Mouse (Mus musculus) embryonic facial prominence, embryonic 12.5 days (tissue): Measurements from ENCODE around the gene Esrrb. TPM values are rescaled to one million over a fixed set of nuclear protein-coding genes. Genes with fewer than 3 reads are reported as not detected.

ENCODE experiments used
- ATAC-seq: fragments of 200-750 bp; cut with Nextera tagmentation; 2 replicates; pipeline ENCODE4 v1.8.0; 2017; ENCODE audit not compliant: insufficient number of reproducible peaks, insufficient read depth, low FRiP score, low TSS enrichment
- H3K27ac ChIP-seq: fragments of 300-500 bp; sonication (generic); 2 replicates; pipeline ENCODE4 v1.5.1; 2016; ENCODE audit warnings: mild to moderate bottlenecking
- H3K27me3 ChIP-seq: fragments of 300-500 bp; sonication (generic); 2 replicates; pipeline ENCODE4 v1.6.1; 2016; ENCODE audit warnings: mild to moderate bottlenecking, moderate library complexity
- H3K36me3 ChIP-seq: fragments of 300-500 bp; sonication (generic); 2 replicates; pipeline ENCODE4 v1.6.1; 2016; ENCODE audit warnings: mild to moderate bottlenecking
- H3K4me1 ChIP-seq: fragments of 300-500 bp; sonication (generic); 2 replicates; pipeline ENCODE4 v1.6.1; 2016
- H3K4me2 ChIP-seq: fragments of 300-500 bp; sonication (generic); replicated peaks from 2 replicates; pipeline ENCODE4 v1.6.1; 2016; ENCODE audit warnings: mild to moderate bottlenecking, moderate library complexity
- H3K4me3 ChIP-seq: fragments of 300-500 bp; sonication (generic); 2 replicates; pipeline ENCODE4 v1.5.1; 2016; ENCODE audit warnings: mild to moderate bottlenecking
- H3K9ac ChIP-seq: fragments of 300-500 bp; sonication (generic); 2 replicates; pipeline ENCODE4 v1.6.1; 2016; ENCODE audit warnings: mild to moderate bottlenecking, moderate library complexity
- H3K9me3 ChIP-seq: fragments of 300-500 bp; sonication (generic); 2 replicates; pipeline ENCODE4 v1.6.1; 2016; ENCODE audit warnings: mild to moderate bottlenecking, moderate library complexity
- WGBS: fragments of 180-500 bp; shearing (Covaris S2); methylation state at CpG from one replicate; pipeline ENCODE4 v1.1.7; 2016; 5-methylcytosine and 5-hydroxymethylcytosine counted together
- polyA plus RNA-seq: library from polyadenylated mRNA; unstranded; fragments of >200 nt; fragmentation: Nextera tagmentation; extraction: Ambion mirVana; gene quantifications from 2 replicates; pipeline ENCODE4 v1.2.1, GENCODE M21; 2016

The Esrrb gene
- polyA plus RNA-seq, 1 experiment from 2014 or later: 0.22 TPM

GRCm38 (mm10) chr12:86501728-86502127, 140.8 kb downstream of the Esrrb start:
- no peak overlapping the region for H3K4me3 ChIP-seq
- H3K27me3 ChIP-seq: no peaks in the 10 kb centered on the region
- H3K9me3 ChIP-seq: no peaks in the 10 kb centered on the region
- no peak overlapping the region for H3K27ac ChIP-seq
- H3K36me3 ChIP-seq: no peaks in the 10 kb centered on the region
- H3K4me2 ChIP-seq: no peak overlapping the region
- 0 out of 2 replicates have a peak, but pooled peaks cover 5% of the 10 kb centered on the region for H3K4me1 ChIP-seq
- ATAC-seq: no peak
- WGBS: 78% methylated on average over 10 of the region's 10 CpGs
- H3K9ac ChIP-seq: no peak overlapping the region

DNA sequence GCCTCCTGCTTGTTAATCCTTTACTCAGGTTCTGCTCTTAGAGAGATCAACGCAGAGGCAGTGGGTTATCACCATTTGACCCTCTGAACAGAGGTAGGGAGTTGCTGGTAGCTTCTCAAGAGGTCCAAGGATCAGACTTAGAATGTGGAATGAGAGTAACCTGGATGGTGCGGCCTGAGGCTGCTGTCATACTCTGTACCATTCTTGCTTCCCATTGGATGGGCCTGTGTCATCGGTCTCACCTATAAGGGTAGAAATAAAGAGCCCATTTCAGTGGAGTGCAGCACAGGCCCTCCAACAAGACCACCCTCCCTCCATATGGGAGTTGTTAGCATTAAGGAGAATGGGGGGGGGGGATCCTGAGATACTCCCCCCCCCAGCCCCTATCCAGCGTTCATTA, 143.0 kb downstream of the Esrrb start:
- 78% methylated on average over 4 of the region's 4 CpGs for WGBS
- no peak overlapping the region for H3K4me2 ChIP-seq

GRCm38 (mm10) chr12:86504321-86504720, 143.4 kb downstream of the Esrrb start:
- Histone ChIP-seq H3K9me3 (no peaks in the 10 kb centered on the region), H3K4me3 (no peak overlapping the region), H3K36me3 (no peaks in the 10 kb centered on the region), H3K27me3 (no peaks in the 10 kb centered on the region), H3K9ac (no peak overlapping the region), H3K4me2 (no peak overlapping the region), H3K27ac (no peak overlapping the region), H3K4me1 (no peaks in the 10 kb centered on the region)
- 84% methylated on average over 3 of the region's 3 CpGs for WGBS
- no peak for ATAC-seq

More for the DNA sequence above, 143.0 kb downstream of the Esrrb start:
- Histone ChIP-seq H3K4me3 (no peak overlapping the region), H3K9me3 (no peaks in the 10 kb centered on the region), H3K27me3 (no peaks in the 10 kb centered on the region), H3K9ac (no peak overlapping the region), H3K27ac (no peak overlapping the region), H3K4me1 (0 out of 2 replicates have a peak, but pooled peaks cover 2% of the 10 kb centered on the region), H3K36me3 (no peaks in the 10 kb centered on the region)
- ATAC-seq: no peak

GRCm38 (mm10) chr12:86507741-86508140, 146.8 kb downstream of the Esrrb start:
- no peak for ATAC-seq
- no peak overlapping the region for H3K4me2 ChIP-seq
- H3K4me1 ChIP-seq: no peaks in the 10 kb centered on the region
- H3K9ac ChIP-seq: no peak overlapping the region
- 80% methylated on average over 10 of the region's 10 CpGs for WGBS
- H3K9me3 ChIP-seq: no peaks in the 10 kb centered on the region
- H3K27ac ChIP-seq: no peak overlapping the region
- H3K27me3 ChIP-seq: no peaks in the 10 kb centered on the region
- H3K36me3 ChIP-seq: no peaks in the 10 kb centered on the region
- no peak overlapping the region for H3K4me3 ChIP-seq

DNA sequence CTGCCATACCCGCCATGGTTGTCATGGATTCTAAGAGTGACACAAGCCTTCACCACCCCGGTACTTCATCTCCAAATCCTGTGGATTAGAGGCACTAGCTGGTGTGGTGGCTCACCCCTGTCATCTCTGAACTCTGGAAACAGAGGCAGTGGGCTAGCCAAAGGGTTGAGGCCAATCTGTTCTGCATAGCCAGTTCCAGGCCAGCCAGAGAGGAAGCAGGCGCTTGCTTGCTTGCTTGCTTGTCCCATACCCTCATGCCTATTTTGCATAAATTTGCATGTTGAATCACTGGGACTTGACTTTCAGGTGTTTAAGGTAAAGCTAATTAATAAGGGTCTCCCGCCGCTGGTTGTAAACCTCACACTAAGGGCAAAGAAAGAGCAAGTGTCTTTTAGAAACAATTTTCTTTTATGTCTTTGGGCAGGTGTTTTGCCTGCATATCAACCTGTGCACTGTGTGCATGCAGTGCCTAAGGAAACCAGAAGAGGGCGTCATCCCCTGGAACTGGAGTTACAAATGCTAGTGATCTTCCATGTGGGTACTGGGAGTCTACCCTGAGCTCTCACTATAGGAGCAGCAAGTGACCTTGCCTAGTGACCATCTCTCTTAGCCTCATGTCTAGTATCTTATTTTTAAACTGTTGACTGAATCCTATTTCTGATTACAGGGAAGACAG, 147.5 kb downstream of the Esrrb start:
- Histone ChIP-seq H3K27ac (no peak overlapping the region), H3K4me3 (no peak overlapping the region), H3K27me3 (no peaks in the 10 kb centered on the region), H3K9ac (no peak overlapping the region), H3K9me3 (no peaks in the 10 kb centered on the region), H3K4me2 (no peak overlapping the region), H3K4me1 (no peaks in the 10 kb centered on the region), H3K36me3 (no peaks in the 10 kb centered on the region)
- no peak for ATAC-seq
- 74% methylated on average over 6 of the region's 6 CpGs for WGBS

GRCm38 (mm10) chr12:86509295-86510279, 148.7 kb downstream of the Esrrb start:
- 33% methylated on average over 13 of the region's 13 CpGs for WGBS
- Histone ChIP-seq H3K4me1 (no peaks in the 10 kb centered on the region), H3K4me2 (no peak overlapping the region), H3K4me3 (no peak overlapping the region), H3K9me3 (no peaks in the 10 kb centered on the region), H3K27me3 (no peaks in the 10 kb centered on the region), H3K36me3 (no peaks in the 10 kb centered on the region), H3K9ac (no peak overlapping the region), H3K27ac (no peak overlapping the region)
- ATAC-seq: no peak

- WGBS: 87% methylated on average over 3 of the region's 3 CpGs
- Histone ChIP-seq H3K27ac (no peak overlapping the region), H3K27me3 (no peaks in the 10 kb centered on the region), H3K36me3 (no peaks in the 10 kb centered on the region), H3K4me3 (no peak overlapping the region), H3K4me2 (no peak overlapping the region), H3K9me3 (no peaks in the 10 kb centered on the region), H3K9ac (no peak overlapping the region), H3K4me1 (no peaks in the 10 kb centered on the region)
- no peak for ATAC-seq
Observed at GRCm38 (mm10) chr12:86512335-86512734, 151.4 kb downstream of the Esrrb start.

DNA sequence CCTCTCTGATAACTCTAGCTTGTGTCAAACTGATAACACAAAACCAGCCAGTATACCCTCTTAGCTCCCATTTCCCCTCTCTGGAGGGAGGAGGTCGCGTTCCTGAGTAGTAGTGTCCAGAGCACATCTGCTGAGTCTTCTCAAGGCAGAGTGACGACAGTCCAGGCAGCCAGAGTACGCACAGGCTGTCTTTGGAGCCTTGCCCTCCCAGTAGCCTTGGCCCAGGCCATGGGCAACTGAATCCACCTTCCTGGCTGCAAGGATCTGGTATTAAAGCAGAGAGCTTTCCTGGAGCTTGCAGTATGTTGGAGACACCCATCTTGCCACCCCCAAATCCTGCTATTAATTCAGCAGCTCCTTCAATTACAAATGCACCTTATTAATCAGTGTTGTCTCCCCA, 152.7 kb downstream of the Esrrb start:
- Histone ChIP-seq H3K4me3 (no peak overlapping the region), H3K4me1 (no peaks in the 10 kb centered on the region), H3K36me3 (no peaks in the 10 kb centered on the region), H3K27me3 (peaks cover 4% of the 10 kb centered on the region; the same call in 1 of the 2 replicates), H3K4me2 (no peak overlapping the region), H3K27ac (no peak overlapping the region), H3K9me3 (no peaks in the 10 kb centered on the region), H3K9ac (no peak overlapping the region)
- WGBS: 80% methylated on average over 4 of the region's 4 CpGs
- ATAC-seq: no peak

DNA sequence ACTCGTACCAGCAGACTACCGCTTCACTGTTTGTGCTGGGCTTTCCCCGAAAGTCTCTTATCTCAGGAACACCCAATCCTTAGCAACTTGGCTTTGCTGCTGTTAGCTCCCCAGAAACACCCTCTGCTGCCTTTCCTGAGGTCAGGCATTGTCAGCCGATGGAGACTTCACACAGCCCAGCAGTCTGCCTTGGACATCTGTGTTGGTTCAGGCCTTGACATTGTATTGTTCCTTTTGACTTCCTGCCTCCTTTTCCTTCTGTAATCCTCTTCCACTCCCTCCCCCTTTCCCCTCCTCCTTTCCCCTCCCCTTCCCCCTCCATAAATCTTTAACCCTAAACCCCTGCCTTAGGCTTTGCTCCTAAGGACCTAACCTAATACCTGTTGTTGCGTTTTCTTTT, 155.7 kb downstream of the Esrrb start:
- Histone ChIP-seq H3K27me3 (peaks cover 11% of the 10 kb centered on the region), H3K4me2 (no peak overlapping the region), H3K9ac (no peak overlapping the region), H3K36me3 (no peaks in the 10 kb centered on the region), H3K9me3 (no peaks in the 10 kb centered on the region), H3K27ac (no peak overlapping the region), H3K4me1 (0 out of 2 replicates have a peak, but pooled peaks cover 3% of the 10 kb centered on the region), H3K4me3 (no peak overlapping the region)
- 78% methylated on average over 5 of the region's 5 CpGs for WGBS
- ATAC-seq: no peak

DNA sequence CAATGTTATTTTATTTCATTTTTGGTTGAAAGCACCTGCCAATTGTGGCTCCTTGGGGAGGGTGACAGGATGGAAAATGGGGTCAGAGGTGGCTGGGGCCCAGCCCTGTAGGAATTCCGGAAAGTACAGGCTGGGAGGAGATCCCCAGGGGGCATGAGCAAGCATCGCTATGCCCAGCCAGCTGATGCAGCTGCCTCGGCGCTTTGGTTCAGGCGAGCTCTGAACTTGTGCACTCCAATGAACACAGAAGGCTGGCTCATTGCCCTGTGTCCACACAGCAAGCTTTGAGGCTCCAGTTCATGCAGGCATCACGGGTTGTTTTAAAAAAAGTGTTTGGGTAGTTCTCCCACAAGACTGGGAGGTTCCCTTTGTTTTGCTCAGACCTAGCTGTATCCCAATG, 156.8 kb downstream of the Esrrb start:
- H3K9ac ChIP-seq: no peak overlapping the region
- WGBS: 39% methylated on average over 6 of the region's 6 CpGs
- H3K36me3 ChIP-seq: no peaks in the 10 kb centered on the region
- H3K27ac ChIP-seq: no peak overlapping the region
- H3K4me3 ChIP-seq: no peak overlapping the region
- H3K27me3 ChIP-seq: peaks cover 11% of the 10 kb centered on the region
- 0 out of 2 replicates have a peak, but pooled peaks cover 3% of the 10 kb centered on the region for H3K4me1 ChIP-seq
- no peak overlapping the region for H3K4me2 ChIP-seq
- no peak for ATAC-seq
- H3K9me3 ChIP-seq: no peaks in the 10 kb centered on the region

DNA sequence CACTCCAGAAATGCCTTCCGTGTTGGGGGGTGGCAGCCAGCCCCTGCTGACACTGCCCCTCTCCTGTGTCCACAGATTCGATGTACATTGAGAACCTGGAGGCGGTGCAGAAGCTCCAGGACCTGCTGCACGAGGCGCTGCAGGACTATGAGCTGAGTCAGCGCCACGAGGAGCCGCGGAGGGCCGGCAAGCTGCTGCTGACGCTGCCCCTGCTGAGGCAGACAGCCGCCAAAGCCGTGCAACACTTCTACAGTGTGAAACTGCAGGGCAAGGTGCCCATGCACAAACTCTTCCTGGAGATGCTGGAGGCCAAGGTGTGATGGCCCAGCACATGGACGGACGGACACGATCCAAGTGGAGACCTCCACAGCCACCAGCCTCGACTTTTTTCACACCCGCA, 157.8 kb downstream of the Esrrb start:
- ATAC-seq: no peak
- no peaks in the 10 kb centered on the region for H3K9me3 ChIP-seq
- no peak overlapping the region for H3K4me3 ChIP-seq
- 28% methylated on average over 18 of the region's 18 CpGs for WGBS
- H3K27ac ChIP-seq: no peak overlapping the region
- H3K36me3 ChIP-seq: no peaks in the 10 kb centered on the region
- H3K27me3 ChIP-seq: peaks cover 11% of the 10 kb centered on the region
- H3K4me1 ChIP-seq: 0 out of 2 replicates have a peak, but pooled peaks cover 3% of the 10 kb centered on the region
- H3K4me2 ChIP-seq: no peak overlapping the region
- H3K9ac ChIP-seq: no peak overlapping the region; the same call in 1 of the 2 replicates

DNA sequence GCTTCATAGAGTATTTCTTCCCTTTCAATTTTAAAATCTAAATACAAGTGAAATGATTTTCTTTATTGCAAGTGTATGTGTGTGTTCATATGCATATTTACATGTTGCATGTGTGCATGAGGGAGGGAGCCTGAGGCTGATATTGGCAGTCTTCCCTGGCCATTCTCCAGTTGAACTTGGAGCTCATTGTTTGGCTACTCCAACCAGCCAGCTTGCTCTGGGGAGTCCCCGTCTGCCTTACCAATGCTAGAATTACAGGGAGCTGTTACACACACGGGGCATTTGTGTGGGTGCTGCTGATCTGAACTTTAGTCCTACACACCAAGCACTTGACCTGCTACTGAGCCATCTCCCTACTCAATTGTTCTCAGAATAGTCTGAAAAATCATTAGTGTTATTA, 173.4 kb downstream of the Esrrb start:
- no peak for ATAC-seq
- 58% methylated on average over 2 of the region's 2 CpGs for whole genome bisulfite sequencing
- Histone ChIP-seq H3K4me1 (no peaks in the 10 kb centered on the region), H3K36me3 (no peaks in the 10 kb centered on the region), H3K27me3 (no peaks in the 10 kb centered on the region), H3K27ac (no peak overlapping the region), H3K4me2 (no peak overlapping the region), H3K9ac (no peak overlapping the region), H3K4me3 (no peak overlapping the region), H3K9me3 (no peaks in the 10 kb centered on the region)
